Mouse (Mus musculus) thymus, postnatal 10 days (tissue): Measurements from ENCODE around the gene Olfr573-ps1.
A peak's percentile ranks its signal among the peaks of the same experiment; 100 is the strongest.

Source experiments
- DNase-seq, 2 experiments: peaks; one replicate each; pipeline ENCODE4 v3.0.0; 2021; ENCODE audit warnings: low spot score in 2 of 2

The Olfr573-ps1 gene

DNA sequence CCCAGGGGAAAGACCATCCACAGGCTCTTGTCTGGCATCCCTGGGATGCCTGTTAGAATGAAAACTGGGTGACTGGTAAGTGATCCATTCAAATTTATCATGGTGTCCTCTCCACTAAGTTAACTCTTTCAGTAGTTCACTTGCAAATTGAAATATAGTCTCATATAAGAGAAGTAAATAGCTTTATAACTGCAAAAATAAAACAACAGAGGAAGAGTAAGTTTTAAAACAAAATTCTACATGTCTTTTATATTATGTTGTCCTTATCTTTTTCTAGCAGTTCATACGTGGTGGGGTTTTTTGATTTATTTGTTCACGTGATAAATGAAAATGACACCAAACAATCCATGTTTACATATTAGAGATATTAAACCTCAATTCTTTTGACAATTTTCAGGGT, at the start of gene Olfr573-ps1:
Gene Olfr573-ps1, minus strand, starts transcription at position 101 of the 400 bp plus-strand sequence.
- DNase-seq: no peak

DNA sequence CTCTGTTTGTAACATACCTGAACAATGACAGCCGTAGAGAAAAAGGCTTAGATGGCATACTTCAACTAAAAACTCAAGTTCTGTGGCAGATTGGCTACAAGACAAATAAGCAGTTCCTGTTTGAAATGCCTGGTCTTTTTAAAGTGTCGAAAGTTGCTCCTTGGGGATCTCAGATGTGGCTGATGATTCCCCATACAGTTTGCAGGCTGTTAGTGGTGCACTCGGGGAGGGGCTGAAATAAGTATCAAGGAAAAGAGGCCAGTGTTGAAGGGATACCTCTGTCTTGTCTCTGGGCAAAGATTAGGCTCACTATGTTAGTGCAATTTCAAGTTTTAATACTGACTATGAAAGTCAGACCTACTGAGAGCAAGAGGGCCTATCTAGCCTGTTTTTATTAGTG, 46.8 kb upstream of the Olfr573-ps1 start, which contains the start of gene Olfr578:
Gene Olfr578, minus strand, starts transcription at position 101 of the 400 bp plus-strand sequence.
- no peak for DNase-seq

DNA sequence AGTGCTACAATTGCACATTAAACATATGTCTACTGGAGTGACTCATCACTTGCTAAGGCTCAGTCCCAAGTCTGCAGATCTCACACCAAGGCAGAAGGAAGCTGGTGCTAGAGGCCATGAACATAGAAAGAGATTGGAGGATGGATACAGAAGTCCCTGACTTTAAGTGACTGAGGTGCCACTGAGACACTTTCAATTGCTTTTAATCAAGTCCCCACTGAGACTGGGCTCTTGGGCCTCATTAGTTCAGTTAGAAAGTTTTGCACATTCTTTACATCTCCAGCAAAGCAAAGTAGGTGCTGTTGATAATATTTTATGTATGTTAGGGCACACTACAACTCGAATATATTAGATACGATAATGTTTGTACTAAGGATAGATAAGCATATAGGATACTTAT, 33.5 kb upstream of the Olfr573-ps1 start, which contains the start of gene Olfr577:
Gene Olfr577, minus strand, starts transcription at position 101 of the 400 bp plus-strand sequence.
- no peak for DNase-seq

DNA sequence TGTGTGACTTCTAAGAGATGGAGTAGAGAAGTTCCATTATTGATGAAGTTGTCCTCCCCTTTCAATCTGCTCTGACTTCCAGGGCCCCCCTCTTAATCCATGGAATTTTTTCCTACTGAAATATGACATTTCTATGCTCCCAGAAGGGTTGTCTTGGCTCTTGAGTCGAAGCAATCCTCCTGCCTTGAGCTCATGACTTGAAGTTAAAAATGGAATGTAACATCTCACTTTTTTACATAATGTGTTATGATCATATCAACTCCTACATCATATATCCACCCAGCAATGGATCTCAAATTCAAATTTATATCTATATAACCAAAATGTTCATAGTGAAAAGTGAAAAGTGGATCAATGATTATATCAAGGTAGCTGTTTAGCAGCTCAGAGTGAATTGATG, 32.0 kb upstream of the Olfr573-ps1 start:
- no peak for DNase-seq

DNA sequence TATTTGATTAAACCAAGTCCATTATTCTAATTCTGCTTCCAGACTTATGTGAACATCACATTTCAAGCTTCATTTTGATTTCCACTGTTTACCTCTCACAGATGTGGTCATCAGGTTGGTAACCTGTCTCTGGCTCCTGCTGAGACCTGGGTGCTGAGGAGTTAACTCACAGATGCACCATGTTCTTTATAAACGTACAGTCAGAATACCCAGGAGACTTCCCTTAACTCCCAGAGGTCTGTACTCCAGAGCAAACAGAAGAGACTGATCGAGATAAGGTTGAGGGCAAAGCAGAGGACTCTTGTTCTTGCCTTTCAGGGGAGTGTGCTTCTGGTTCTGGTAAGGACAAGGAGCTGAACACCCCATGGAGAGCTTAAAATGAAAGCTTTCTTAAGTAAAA, 20.0 kb upstream of the Olfr573-ps1 start, which contains the start of gene Olfr576:
Gene Olfr576, plus strand, starts transcription at position 301 of the 400 bp plus-strand sequence.
- DNase-seq: no peak

DNA sequence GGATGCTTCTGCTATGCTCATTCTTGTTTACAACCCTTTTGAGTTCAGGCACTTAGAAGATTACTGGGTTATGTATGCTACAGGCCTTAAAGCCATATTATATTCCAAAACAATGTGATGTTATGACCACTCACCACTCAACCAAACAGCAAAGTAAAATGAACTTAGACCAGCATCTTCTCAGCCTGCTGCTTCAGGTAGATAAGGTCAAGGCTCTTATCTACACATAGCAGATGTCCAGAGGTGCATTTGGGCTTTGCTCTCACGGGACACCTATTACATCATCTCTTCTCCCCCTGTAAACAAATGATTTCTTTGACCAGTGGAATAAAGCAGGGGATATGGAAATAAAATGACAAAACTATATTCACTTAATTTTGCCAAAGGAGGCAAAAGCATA, 16.2 kb upstream of the Olfr573-ps1 start, which contains the start of gene Olfr575:
Gene Olfr575, minus strand, starts transcription at position 183 of the 400 bp plus-strand sequence.
- DNase-seq: no peak

DNA sequence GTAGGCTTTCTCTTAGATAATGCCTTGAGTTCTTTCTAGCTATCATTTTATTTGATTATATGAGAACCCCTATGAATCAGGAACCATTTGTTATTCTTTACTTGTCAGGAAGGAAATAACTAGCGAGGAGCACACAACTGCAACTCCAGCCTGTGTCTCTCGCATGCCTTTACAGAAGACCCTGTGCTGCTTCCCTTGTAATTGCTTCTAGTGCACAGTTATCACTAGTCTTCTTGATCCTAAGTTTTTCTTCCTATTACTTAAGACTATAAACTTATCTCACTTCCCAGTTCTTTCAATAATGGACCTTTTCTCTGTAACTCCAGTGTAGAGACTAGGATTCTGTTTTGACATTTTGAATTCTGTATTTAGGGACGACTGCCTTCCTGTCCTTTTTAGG, 15.8 kb upstream of the Olfr573-ps1 start:
- no peak for DNase-seq

DNA sequence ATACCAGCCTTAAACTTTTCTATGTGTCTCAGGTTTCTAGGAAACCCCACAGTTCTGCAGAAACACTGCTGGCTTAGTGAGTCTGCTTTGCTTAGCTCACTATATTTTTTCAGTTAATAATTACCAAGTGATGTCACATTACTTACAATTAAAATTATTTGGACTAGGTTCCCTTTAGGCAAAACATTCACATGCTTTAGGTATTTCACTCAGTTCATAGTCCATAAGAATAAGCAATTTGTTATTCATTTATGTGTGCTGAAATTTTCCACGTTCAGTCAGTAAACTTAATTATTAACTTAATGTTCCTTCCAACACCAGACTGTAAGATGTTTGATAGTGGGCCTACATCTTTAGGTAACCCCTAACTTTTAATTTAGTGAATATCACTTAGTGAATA, 8.4 kb upstream of the Olfr573-ps1 start:
- no peak for DNase-seq

DNA sequence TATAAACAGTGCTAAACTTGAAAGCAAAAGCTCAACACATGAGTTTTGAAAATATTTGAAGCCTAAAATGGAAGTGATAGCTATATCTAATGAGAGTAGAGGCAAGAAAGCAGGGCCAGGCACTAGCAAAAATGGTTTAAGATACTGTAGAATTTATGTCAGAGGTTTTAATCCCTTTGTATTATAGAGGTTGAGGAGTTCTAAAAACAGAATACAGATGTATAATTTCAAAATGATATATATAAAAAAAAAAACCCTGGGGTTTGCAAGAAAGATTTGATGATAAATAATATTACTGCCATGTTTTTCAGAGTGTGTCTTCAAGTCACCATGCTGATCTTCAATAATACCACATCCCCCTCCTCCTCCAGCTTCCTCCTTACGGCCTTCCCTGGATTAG, 5.8 kb upstream of the Olfr573-ps1 start, which contains the start of gene Olfr574:
Gene Olfr574, plus strand, starts transcription at position 301 of the 400 bp plus-strand sequence.
- no peak for DNase-seq

DNA sequence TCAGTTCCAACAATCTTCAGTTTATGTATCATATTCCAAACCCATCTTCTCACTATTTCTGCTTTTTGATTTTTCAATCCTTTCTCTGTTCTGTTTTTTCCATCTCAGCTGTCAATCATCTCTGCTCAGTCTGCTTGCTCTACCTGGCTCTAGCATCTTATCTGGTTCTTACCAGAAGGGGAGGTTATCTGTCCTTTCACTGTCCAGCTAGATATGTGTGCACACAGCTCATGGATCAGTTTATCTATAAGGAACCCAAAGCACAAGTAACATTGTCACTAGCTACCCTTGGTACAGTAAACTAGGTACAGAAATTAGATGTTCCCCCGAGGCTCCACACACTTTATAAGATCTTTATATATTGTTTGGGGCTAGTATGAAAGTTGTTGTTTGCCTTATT, 1.0 kb upstream of the Olfr573-ps1 start:
- no peak for DNase-seq

DNA sequence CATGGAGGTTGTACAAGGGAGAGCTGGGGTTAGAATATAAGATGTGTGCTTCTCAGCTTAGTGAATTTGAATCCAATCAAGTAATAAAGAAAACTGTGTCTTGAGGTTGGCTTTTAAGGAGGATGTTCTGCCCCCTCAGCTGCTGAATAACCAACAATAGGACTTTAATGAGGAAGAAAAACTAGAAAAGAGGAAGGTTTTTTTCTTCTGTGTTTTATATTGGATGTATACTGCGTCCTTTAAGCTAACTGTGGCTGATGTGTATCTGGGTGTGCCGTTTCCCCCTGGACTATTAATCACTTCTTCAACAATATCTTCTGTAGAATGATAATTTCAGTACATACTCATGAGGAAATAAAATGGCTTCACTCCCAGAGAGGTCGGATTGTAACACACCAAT, 15.3 kb downstream of the Olfr573-ps1 start:
- DNase-seq: no peak

DNA sequence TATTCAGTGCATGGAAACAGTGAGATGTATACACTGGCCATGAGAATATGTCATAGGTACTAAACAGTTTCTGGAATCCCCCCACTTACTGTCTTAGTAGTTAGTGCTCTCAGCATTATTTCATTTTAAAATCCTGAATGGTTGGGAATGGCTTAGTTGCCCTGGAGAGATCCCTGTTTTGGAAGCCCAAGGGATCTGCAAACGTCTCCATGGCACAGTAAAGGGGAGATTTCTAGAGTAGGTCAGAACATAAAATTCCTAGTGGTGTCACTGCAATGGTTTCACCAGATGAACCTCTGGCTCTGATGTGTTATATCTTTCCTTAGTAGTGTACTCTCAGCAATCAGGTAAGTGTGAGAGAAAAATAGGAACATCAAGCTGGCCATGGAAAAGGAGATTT, 18.3 kb downstream of the Olfr573-ps1 start, which contains the start of gene Olfr572:
Gene Olfr572, plus strand, starts transcription at position 301 of the 400 bp plus-strand sequence.
- no peak for DNase-seq

DNA sequence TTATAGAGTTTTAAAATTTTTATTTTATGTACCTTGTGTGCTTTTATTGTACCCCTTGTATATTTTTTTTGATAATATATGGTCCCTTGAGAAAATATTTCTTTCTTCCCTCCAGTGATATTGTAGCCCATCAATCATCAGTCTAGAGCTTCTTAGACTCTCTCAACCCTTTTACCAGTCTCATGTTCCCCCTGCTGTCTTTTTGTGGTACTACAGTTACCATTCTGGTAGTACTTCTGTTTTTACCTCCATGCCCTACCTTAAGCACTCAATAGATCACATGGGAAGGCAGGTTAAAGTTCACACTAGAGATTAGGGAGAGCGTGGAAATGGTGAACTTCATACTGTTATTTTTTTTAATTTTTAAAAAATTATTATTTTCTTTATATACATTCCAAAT, 22.7 kb downstream of the Olfr573-ps1 start:
- DNase-seq: peak in 1 of 2 experiments; percentile 20

DNA sequence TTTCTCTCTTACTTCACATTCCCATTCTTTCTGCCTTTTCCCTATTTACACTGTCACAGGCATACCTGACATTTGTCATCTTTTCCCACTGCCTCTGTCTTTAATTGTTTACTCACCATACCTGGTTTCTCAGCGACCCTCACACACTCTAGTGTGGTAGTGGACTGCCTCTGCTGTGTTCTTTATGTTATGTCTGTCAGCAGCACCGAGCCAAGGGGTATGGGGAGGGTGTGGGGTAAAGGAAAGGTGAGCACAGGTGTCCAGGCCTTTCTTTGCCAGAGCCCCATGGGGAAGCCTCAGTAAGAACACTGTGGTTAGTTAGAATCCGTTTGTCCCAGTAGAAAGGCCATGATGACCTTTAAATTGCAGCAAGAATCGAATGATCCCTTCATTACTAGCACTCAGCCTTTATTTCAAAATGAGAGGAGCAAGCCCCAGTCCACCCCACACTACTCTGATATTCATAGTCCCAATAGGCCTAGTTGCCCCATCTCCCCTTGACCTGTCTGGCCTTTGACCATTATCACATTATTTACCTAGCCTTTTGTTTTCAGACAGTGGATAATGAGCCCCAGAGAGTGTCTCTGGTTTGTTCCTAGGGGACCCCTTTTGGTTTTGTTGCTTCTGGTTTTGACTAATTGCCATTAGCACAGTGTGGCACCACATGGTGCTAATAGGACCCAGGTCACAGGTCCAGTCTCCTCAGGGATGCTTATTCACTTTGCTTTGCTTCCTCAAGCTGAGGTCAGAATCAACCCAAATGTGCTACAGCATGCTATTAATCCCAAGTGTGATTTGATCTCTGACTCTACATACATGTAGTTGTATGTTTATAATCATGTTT, 25.1 kb downstream of the Olfr573-ps1 start, which contains the start of gene Olfr571:
Gene Olfr571, minus strand, starts transcription at position 505 of the 844 bp plus-strand sequence.
- no peak for DNase-seq

DNA sequence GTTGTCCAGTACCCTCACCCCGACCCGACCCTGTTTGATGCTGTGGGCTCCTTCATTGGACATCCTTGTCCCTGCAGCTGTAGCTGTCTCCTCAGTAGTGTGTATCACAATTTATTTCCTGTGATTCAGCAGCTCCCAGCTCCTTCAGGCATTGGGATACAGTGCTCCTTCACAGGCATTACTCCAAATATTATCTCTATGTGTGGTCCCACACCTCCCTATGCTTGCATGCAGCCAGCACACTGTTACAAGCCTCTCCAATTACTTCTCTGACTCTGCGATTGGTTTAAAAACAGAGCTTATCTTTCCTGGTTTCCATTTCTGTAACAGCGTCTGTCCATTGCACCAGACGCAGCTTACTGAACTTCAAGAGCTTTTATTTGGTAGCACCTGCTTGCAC, 26.0 kb downstream of the Olfr573-ps1 start:
- no peak for DNase-seq

DNA sequence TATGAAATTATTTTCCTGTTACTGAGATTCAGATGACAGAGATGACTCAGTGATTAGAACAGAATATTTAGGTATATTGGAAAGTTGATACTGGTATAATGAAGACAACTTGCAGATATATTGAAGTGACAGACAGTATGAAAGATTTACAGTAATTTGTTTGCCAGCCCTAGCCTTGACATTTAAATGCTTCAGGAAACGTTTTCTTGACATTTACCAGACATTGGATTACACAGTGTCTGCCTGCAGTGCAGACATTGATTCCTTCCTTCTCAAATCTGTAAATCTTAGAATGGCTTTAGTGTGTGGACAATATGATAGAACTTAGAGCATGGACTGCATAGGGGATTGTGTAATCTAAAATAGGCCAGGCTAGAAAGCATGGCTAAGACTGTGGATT, 27.1 kb downstream of the Olfr573-ps1 start:
- no peak for DNase-seq
